Mouse (Mus musculus) C2C12 (cell line): Measurements from ENCODE around the gene Nfe2l3.

Experiments used
- CEBPB ChIP-seq: IDR thresholded peaks from one replicate; pipeline ENCODE4 v1.6.1; 2011; ENCODE audit warnings: low read depth, mild to moderate bottlenecking, control low read depth, moderate library complexity
- CTCF ChIP-seq: IDR thresholded peaks from one replicate; pipeline ENCODE4 v1.5.1; 2011; ENCODE audit not compliant: control insufficient read depth, insufficient read depth, insufficient read length
- FOSL1 ChIP-seq: IDR thresholded peaks from one replicate; pipeline ENCODE4 v1.8.0; 2011; ENCODE audit warnings: mild to moderate bottlenecking, low read length; ENCODE audit not compliant: poor library complexity, insufficient read depth, severe bottlenecking
- MAX ChIP-seq: IDR thresholded peaks from one replicate; pipeline ENCODE4 v1.6.1; 2011; ENCODE audit warnings: mild to moderate bottlenecking, control low read depth
- MYOD1 ChIP-seq: IDR thresholded peaks from one replicate; pipeline ENCODE4 v1.6.1; 2011; ENCODE audit warnings: low read depth; ENCODE audit not compliant: control insufficient read depth, insufficient read length

GRCm38 (mm10) chr6:51472213-51472612, 39.7 kb downstream of the Nfe2l3 start:
- no peak for TF ChIP-seq CTCF
- no peak for TF ChIP-seq MYOD1
- no peak for TF ChIP-seq CEBPB
- no peak for TF ChIP-seq FOSL1
- no peak for TF ChIP-seq MAX
